Mouse (Mus musculus) liver, postnatal 0 days (tissue): ENCODE results near the gene Slc17a8.

ENCODE experiments used
- CTCF ChIP-seq: sonication (generic); IDR thresholded peaks from 2 replicates; pipeline ENCODE4 v1.5.1; 2016; ENCODE audit warnings: antibody characterized with exemption, low read depth
- EP300 ChIP-seq: IDR thresholded peaks from 2 replicates; pipeline ENCODE4 v1.6.1; 2016; ENCODE audit warnings: antibody characterized with exemption, low read depth, mild to moderate bottlenecking

- peak; percentile 53 for TF ChIP-seq CTCF
- TF ChIP-seq EP300: no peak
These were observed 14.0 kb upstream of the Slc17a8 start for GRCm38 (mm10) chr10:89635018-89635417.
